Mouse (Mus musculus) kidney, adult 2 months (tissue): ENCODE data around the gene Cntn5.

Experiments
- CTCF ChIP-seq: fragments of 200-500 bp; conservative IDR thresholded peaks from 2 replicates; pipeline ENCODE4 v1.5.1; 2011; ENCODE audit warnings: low read depth, mild to moderate bottlenecking, control low read depth, low read length, moderate library complexity, mixed read lengths; ENCODE audit not compliant: insufficient read depth, insufficient read length
- POLR2A ChIP-seq: fragments of 200-500 bp; IDR thresholded peaks from one replicate; pipeline ENCODE4 v1.6.1; 2011; ENCODE audit warnings: low read depth, low read length, control low read depth

- TF ChIP-seq CTCF (no peak), POLR2A (no peak)
Observed at GRCm38 (mm10) chr9:10950470-10950869, 45.9 kb upstream of the Cntn5 start.
